Comparison of ENCODE assay signal across 29 mouse cellular contexts in genomic region chr12:98396586-98396985, GRCm38 (mm10).
DNase-seq lines count a peak whose midpoint lies in the region; ATAC-seq and TF ChIP-seq lines count a peak whose summit lies in the region.
"Had no signal": no experiment of that assay in that cellular context is flagged by ENCODE, and none has a peak within 500 bp of the region (broad histone marks: within the 10 kb centered on the region; RNA-seq: fewer than 3 reads in every experiment).

No protein-coding gene starts in this region.

- H3K4me3 ChIP-seq in kidney, embryonic 15.5 days (replicated peaks): no peak overlapping the region
- H3K4me3 ChIP-seq in limb, embryonic 12.5 days (replicated peaks): no peak overlapping the region
- H3K4me3 ChIP-seq in limb, embryonic 10.5 days: no peak overlapping the region
- peak overlapping the region; percentile 86; the same call in 1 of the 2 replicates for H3K4me3 ChIP-seq in testis, adult 2 months (ENCODE audit: control insufficient read depth, low read depth, low read length)
- H3K4me3 ChIP-seq: embryonic facial prominence, embryonic 15.5 days; heart, embryonic 12.5 days; heart, embryonic 15.5 days had no signal

- no peaks in the 10 kb centered on the region for H3K36me3 ChIP-seq in kidney, embryonic 15.5 days
- H3K36me3 ChIP-seq in limb, embryonic 12.5 days: no peaks in the 10 kb centered on the region
- H3K36me3 ChIP-seq in limb, embryonic 10.5 days: no peaks in the 10 kb centered on the region
- no peaks in the 10 kb centered on the region; the same call in 1 of the 2 replicates for H3K36me3 ChIP-seq in testis, adult 2 months (ENCODE audit: control insufficient read depth, insufficient read depth, low read length)
- H3K36me3 ChIP-seq: embryonic facial prominence, embryonic 15.5 days; G1E; heart, embryonic 12.5 days; heart, embryonic 15.5 days had no signal

- H3K9me3 ChIP-seq in kidney, embryonic 15.5 days (replicated peaks): no peaks in the 10 kb centered on the region
- no peaks in the 10 kb centered on the region for H3K9me3 ChIP-seq in limb, embryonic 12.5 days
- no peaks in the 10 kb centered on the region for H3K9me3 ChIP-seq in limb, embryonic 10.5 days (replicated peaks)
- H3K9me3 ChIP-seq: embryonic facial prominence, embryonic 15.5 days; heart, embryonic 12.5 days; heart, embryonic 15.5 days had no signal

- H3K27me3 ChIP-seq in kidney, embryonic 15.5 days: no peaks in the 10 kb centered on the region
- H3K27me3 ChIP-seq in limb, embryonic 12.5 days: no peaks in the 10 kb centered on the region
- no peaks in the 10 kb centered on the region for H3K27me3 ChIP-seq in limb, embryonic 10.5 days (ENCODE audit: low read depth, poor library complexity, severe bottlenecking)
- no peaks in the 10 kb centered on the region for H3K27me3 ChIP-seq in testis, adult 2 months (ENCODE audit: control insufficient read depth, insufficient read depth, low read length)
- H3K27me3 ChIP-seq: CH12.LX; embryonic facial prominence, embryonic 15.5 days; heart, embryonic 12.5 days; heart, embryonic 15.5 days had no signal

- H3K4me2 ChIP-seq in kidney, embryonic 15.5 days: no peak overlapping the region
- H3K4me2 ChIP-seq in limb, embryonic 12.5 days: no peak overlapping the region
- H3K4me2 ChIP-seq: embryonic facial prominence, embryonic 15.5 days; heart, embryonic 12.5 days; heart, embryonic 15.5 days; hindbrain, embryonic 14.5 days had no signal

- TF ChIP-seq CTCF in testis, adult 2 months (IDR thresholded peaks at IDR 0.05; ENCODE audit: control insufficient read depth, insufficient read depth, insufficient replicate concordance, low read depth, low read length): no peak

- no peak for TF ChIP-seq POLR2A in testis, adult 2 months (IDR thresholded peaks at IDR 0.05; ENCODE audit: control insufficient read depth, low read depth, low read length)

- H3K9ac ChIP-seq in kidney, embryonic 15.5 days: no peak overlapping the region
- no peak overlapping the region for H3K9ac ChIP-seq in limb, embryonic 12.5 days (replicated peaks)
- H3K9ac ChIP-seq: embryonic facial prominence, embryonic 15.5 days; forebrain, postnatal 0 days; heart, embryonic 12.5 days; heart, embryonic 15.5 days; hindbrain, embryonic 14.5 days had no signal

- 46% methylated on average over 4 of the region's 4 CpGs for WGBS in kidney, embryonic 15.5 days
- WGBS in limb, embryonic 12.5 days: 47% methylated on average over 4 of the region's 4 CpGs
- WGBS in limb, embryonic 10.5 days: 78% methylated on average over 4 of the region's 4 CpGs

- H3K4me1 ChIP-seq in kidney, embryonic 15.5 days: no peaks in the 10 kb centered on the region
- H3K4me1 ChIP-seq in limb, embryonic 12.5 days (replicated peaks): no peaks in the 10 kb centered on the region; the same call in 1 of the 2 replicates
- H3K4me1 ChIP-seq in limb, embryonic 10.5 days: no peaks in the 10 kb centered on the region
- no peaks in the 10 kb centered on the region for H3K4me1 ChIP-seq in testis, adult 2 months (ENCODE audit: control insufficient read depth, insufficient read depth, low read length)
- H3K4me1 ChIP-seq: embryonic facial prominence, embryonic 15.5 days had no signal

- DNase-seq in kidney, postnatal 14 days: no peak
- DNase-seq in limb, embryonic 10.5 days (ENCODE audit: low spot score): no peak
- DNase-seq in testis, postnatal 14 days (ENCODE audit: low spot score): no peak
- DNase-seq in heart, postnatal 4 days: no peak
- DNase-seq: adrenal gland, adult 8-10 months; adrenal gland, postnatal 25 days; B cell, adult 2 months; cerebellum, adult 11-12 months; cerebellum, adult 8-10 months; cerebellum, postnatal 10 days; cerebellum, postnatal 36 days; embryo, embryonic 11 days; forebrain, postnatal 0 days; gastrocnemius, postnatal 25 days; heart, adult 18-20 months; heart, postnatal 10 days; heart, postnatal 36 days had no signal

- no peak for ATAC-seq in kidney, embryonic 15.5 days (replicated peaks; ENCODE audit: low FRiP score)
- ATAC-seq in limb, embryonic 12.5 days (ENCODE audit: insufficient number of reproducible peaks, insufficient read depth, low FRiP score, low TSS enrichment, low read depth): 0 out of 2 replicates have a peak, but pooled peaks have one; percentile 6
- ATAC-seq: activated CD4-positive, CD25-positive, alpha-beta regulatory T cell, adult 4 months; forebrain, embryonic 14.5 days; forebrain, postnatal 0 days; hindbrain, postnatal 0 days had no signal

- H3K27ac ChIP-seq in kidney, embryonic 15.5 days: 0 out of 2 replicates have a peak overlapping the region, but pooled peaks have one; percentile 22
- no peak overlapping the region for H3K27ac ChIP-seq in limb, embryonic 12.5 days
- H3K27ac ChIP-seq in limb, embryonic 10.5 days: no peak overlapping the region
- peak overlapping the region; percentile 59 for H3K27ac ChIP-seq in testis, adult 2 months (ENCODE audit: control insufficient read depth, insufficient read depth, low read depth, low read length)
- H3K27ac ChIP-seq: embryonic facial prominence, embryonic 15.5 days; heart, embryonic 15.5 days; hindbrain, embryonic 14.5 days; hindbrain, postnatal 0 days had no signal

Comparison
In these comparisons a context has a peak if more than half of its experiments do, and no peak if none do; other contexts are left out.
1. H3K27ac ChIP-seq: peak in kidney, embryonic 15.5 days (single experiment) and testis, adult 2 months (single experiment); none in limb, embryonic 12.5 days (single experiment) and limb, embryonic 10.5 days (single experiment).